Mouse (Mus musculus) liver, embryonic 14.5 days (tissue): ENCODE measurements around the gene Capg. TPM values are rescaled to one million over a fixed set of nuclear protein-coding genes. Genes with fewer than 3 reads are reported as not detected.

Source experiments
- ATAC-seq: fragments of 200-750 bp; cut with Nextera tagmentation; 2 replicates; pipeline ENCODE4 v1.8.0; 2017; ENCODE audit warnings: moderate number of reproducible peaks, mild to moderate bottlenecking, moderate library complexity; ENCODE audit not compliant: insufficient read depth
- DNase-seq, 3 experiments: peaks; one replicate each; pipeline ENCODE4 v3.0.0-alpha.2; 2012 to 2013; ENCODE audit warnings: low read depth in 3 of 3, low spot score in 3 of 3
- H3K27ac ChIP-seq: fragments of 300-500 bp; sonication (generic); 2 replicates; pipeline ENCODE4 v1.5.1; 2014; ENCODE audit warnings: moderate library complexity, mild to moderate bottlenecking, control low read depth, inconsistent platforms
- H3K27me3 ChIP-seq: fragments of 300-500 bp; sonication (generic); 2 replicates; pipeline ENCODE4 v1.6.1; 2014; ENCODE audit warnings: mild to moderate bottlenecking, low read length, moderate library complexity; ENCODE audit not compliant: control insufficient read depth, insufficient read depth
- H3K36me3 ChIP-seq: fragments of 300-500 bp; sonication (generic); replicated peaks from 2 replicates; pipeline ENCODE4 v1.6.1; 2014; ENCODE audit warnings: low read depth; ENCODE audit not compliant: control insufficient read depth, insufficient read depth
- H3K4me1 ChIP-seq, 2 experiments: fragments of 200-500 bp in 1 of 2; fragments of 300-500 bp in 1 of 2; sonication (generic) in 1 of 2; replicated peaks; 2 replicates each; pipeline ENCODE4 v1.6.1; 2012 to 2014; ENCODE audit warnings: antibody characterized with exemption in 1 of 2, inconsistent platforms in 1 of 2, low read length in 1 of 2; ENCODE audit not compliant: control insufficient read depth in 2 of 2, insufficient read depth in 2 of 2
- H3K4me2 ChIP-seq: fragments of 300-500 bp; sonication (generic); 2 replicates; pipeline ENCODE4 v1.6.1; 2014; ENCODE audit warnings: low read depth, mild to moderate bottlenecking, control low read depth, moderate library complexity
- H3K4me3 ChIP-seq, 2 experiments: fragments of 200-500 bp in 1 of 2; fragments of 300-500 bp in 1 of 2; sonication (generic) in 1 of 2; 2 replicates each; pipeline ENCODE4 v1.5.1; 2012 to 2014; ENCODE audit warnings: low read depth in 2 of 2, low read length in 2 of 2, mild to moderate bottlenecking in 2 of 2, control low read depth in 1 of 2, inconsistent platforms in 1 of 2, moderate library complexity in 1 of 2; ENCODE audit not compliant: insufficient read depth in 1 of 2
- H3K9ac ChIP-seq: fragments of 300-500 bp; sonication (generic); replicated peaks from 2 replicates; pipeline ENCODE4 v1.6.1; 2014; ENCODE audit warnings: mild to moderate bottlenecking, control low read depth, moderate library complexity
- H3K9me3 ChIP-seq: fragments of 300-500 bp; sonication (generic); 2 replicates; pipeline ENCODE4 v1.6.1; 2016; ENCODE audit warnings: low read length, mixed read lengths; ENCODE audit not compliant: control insufficient read depth
- CTCF ChIP-seq: IDR thresholded peaks from 2 replicates; pipeline ENCODE4 v1.5.1; 2016; ENCODE audit warnings: antibody characterized with exemption, low read depth, control low read depth
- EP300 ChIP-seq: IDR thresholded peaks from 2 replicates; pipeline ENCODE4 v1.6.1; 2016; ENCODE audit warnings: antibody characterized with exemption, low read depth
- WGBS: fragments of 180-500 bp; shearing (Covaris S2); extraction: QIAGEN DNeasy Blood & Tissue Kit; methylation state at CpG from one replicate; pipeline ENCODE4 v1.1.7; 2014; ENCODE audit not compliant: insufficient replicate concordance; 5-methylcytosine and 5-hydroxymethylcytosine counted together
- polyA plus RNA-seq, 2 experiments: library from polyadenylated mRNA; depleted of rRNA in 1 of 2; stranded (reverse) in 1 of 2; unstranded in 1 of 2; fragments of >200 nt; fragmentation: Nextera tagmentation in 1 of 2; extraction: Ambion mirVana in 1 of 2; gene quantifications; 2 replicates each; pipeline versions ENCODE4 v1.2.1 to v1.2.3; 2012 to 2014

Gene Capg
- polyA plus RNA-seq, 2 experiments = 6.6 to 14.8 TPM

DNA sequence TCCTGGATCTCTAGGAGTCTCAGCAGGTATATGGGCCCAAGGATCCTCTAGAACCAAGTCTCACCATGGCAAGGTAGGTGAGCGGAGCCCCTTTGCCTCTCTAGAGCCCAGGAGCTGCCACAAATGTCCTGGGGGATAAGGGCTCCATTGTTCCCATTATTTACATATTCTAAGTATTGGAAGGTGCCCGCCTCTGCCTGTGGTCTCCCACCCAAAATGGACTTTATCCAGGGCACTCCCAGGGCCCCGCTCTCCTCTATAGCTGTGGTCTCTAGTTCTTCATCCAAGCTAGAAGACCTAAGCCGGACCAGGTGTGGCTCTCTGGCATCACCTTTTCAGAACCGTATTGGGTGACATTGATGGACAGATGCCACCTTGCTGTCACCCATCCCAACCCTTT, 22.6 kb upstream of the Capg start, which contains the start of gene Sh2d6:
TSS of gene Sh2d6 (minus strand) at position 101 of the 400 bp plus-strand sequence.
- Histone ChIP-seq H3K4me2 (no peak within 1 kb of the TSS), H3K9me3 (no peaks in the 10 kb centered on the region), H3K4me1 (no peaks in the 10 kb centered on the region), H3K9ac (no peak within 1 kb of the TSS), H3K36me3 (no peaks in the 10 kb centered on the region), H3K27ac (no peak within 1 kb of the TSS), H3K27me3 (no peaks in the 10 kb centered on the region), H3K4me3 (no peak within 1 kb of the TSS)
- 69% methylated on average over 5 of the region's 5 CpGs for WGBS
- ATAC-seq (no peak), DNase-seq (no peak)
- TF ChIP-seq CTCF (no peak), EP300 (no peak)

DNA sequence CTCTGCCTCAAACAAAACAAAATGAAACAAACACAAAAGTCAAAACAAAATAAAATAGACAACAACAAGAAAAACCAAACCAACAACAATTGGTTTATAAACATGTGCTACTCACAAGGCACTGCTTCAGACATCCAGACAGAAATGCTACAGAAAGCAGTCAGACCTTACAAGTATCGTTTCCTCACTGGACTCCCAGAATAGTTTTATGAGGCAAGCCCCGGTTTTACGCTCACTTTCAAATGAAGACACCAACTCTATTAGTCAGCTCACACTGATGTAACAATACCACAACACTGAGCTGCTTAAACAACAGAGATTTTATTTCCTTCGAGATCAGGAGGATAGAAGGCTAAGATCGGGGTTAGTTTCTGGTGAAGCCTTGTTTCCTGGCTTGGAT, 21.9 kb upstream of the Capg start:
- ATAC-seq (no peak), DNase-seq (no peak)
- no peak overlapping the region for H3K4me2 ChIP-seq
- H3K9me3 ChIP-seq = no peaks in the 10 kb centered on the region
- no peaks in the 10 kb centered on the region for H3K36me3 ChIP-seq
- H3K27ac ChIP-seq = no peak overlapping the region
- H3K9ac ChIP-seq = no peak overlapping the region
- H3K4me1 ChIP-seq = no peaks in the 10 kb centered on the region
- H3K27me3 ChIP-seq = no peaks in the 10 kb centered on the region
- H3K4me3 ChIP-seq = no peak overlapping the region
- TF ChIP-seq CTCF (no peak), EP300 (no peak)
- 50% methylated on average over 5 of the region's 5 CpGs for WGBS

DNA sequence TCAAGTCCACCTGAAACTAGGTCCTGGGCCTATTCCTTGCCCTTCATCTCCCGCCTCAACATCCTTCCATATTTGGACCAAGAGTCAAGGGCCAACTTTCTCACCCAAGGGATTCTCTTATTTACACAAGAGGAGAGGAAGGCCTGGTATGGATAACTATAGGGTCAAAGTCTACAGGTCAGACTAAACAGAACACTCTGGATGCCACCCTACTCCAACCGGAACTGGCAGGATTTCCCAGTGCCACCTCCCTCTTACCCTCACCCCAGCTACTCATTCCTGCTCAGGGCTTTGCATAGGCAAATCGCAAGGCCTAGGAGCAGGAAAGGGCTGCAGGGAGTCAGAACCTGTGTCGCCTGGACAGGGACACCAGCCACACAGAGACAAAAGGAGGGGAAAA, 21.0 kb upstream of the Capg start:
- DNase-seq (no peak), ATAC-seq (no peak)
- H3K27ac ChIP-seq = no peak overlapping the region
- 60% methylated on average over 4 of the region's 4 CpGs for WGBS
- H3K27me3 ChIP-seq = no peaks in the 10 kb centered on the region
- TF ChIP-seq EP300 (no peak), CTCF (no peak)
- H3K36me3 ChIP-seq = no peaks in the 10 kb centered on the region
- H3K4me2 ChIP-seq = no peak overlapping the region
- no peak overlapping the region for H3K4me3 ChIP-seq
- H3K4me1 ChIP-seq = no peaks in the 10 kb centered on the region
- no peak overlapping the region for H3K9ac ChIP-seq
- no peaks in the 10 kb centered on the region for H3K9me3 ChIP-seq

DNA sequence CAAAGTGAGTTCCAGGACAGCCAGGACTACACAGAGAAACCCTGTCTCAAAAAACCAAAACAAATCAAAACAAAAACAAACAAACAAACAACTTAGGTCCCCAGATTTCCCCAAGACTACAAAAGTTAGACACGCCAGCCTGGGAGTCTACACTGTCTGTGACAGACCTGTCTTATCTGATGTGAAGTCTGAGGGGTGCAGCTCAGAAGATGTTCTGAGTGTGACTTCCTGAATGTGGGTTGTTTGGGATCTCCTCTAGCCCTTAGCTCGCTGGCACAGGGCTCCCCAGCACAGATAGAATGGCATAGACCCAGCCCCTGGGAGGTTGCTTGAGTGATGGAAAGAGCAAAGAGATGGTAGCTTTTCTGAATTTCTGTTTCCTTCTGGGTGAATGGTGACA, 20.0 kb upstream of the Capg start:
- H3K27me3 ChIP-seq = no peaks in the 10 kb centered on the region
- H3K4me2 ChIP-seq = no peak overlapping the region
- WGBS = 19% methylated on average over 2 of the region's 2 CpGs
- no peaks in the 10 kb centered on the region for H3K36me3 ChIP-seq
- DNase-seq (no peak), ATAC-seq (no peak)
- no peaks in the 10 kb centered on the region for H3K4me1 ChIP-seq
- H3K27ac ChIP-seq = no peak overlapping the region
- H3K9ac ChIP-seq = no peak overlapping the region
- no peak overlapping the region for H3K4me3 ChIP-seq
- TF ChIP-seq CTCF = no peak
- TF ChIP-seq EP300 = no peak
- H3K9me3 ChIP-seq = no peaks in the 10 kb centered on the region

DNA sequence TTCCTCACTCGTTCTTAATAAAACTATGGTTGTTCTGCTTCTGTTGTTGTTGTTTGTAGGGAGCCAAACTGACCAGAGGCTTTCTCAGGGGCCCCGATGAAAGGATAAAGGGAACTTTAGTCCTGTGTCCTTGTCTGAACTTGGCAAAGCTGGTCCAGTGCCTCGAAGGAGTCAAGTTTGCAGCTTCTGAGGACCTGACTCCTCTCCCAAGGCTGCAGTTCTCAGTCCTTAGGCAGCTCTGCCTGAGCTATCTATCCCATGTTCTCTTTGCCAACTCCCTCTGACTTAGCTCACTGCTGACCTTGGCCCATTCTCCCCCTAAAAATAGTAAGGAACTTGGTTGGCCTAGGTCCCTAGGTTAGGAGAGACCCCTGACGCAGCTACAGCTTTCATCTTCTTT, 17.1 kb upstream of the Capg start:
- no peak for ATAC-seq
- DNase-seq = no peak
- Histone ChIP-seq H3K27me3 (no peaks in the 10 kb centered on the region), H3K36me3 (no peaks in the 10 kb centered on the region), H3K4me2 (no peak overlapping the region), H3K27ac (no peak overlapping the region), H3K9me3 (no peaks in the 10 kb centered on the region), H3K4me1 (no peaks in the 10 kb centered on the region), H3K4me3 (no peak overlapping the region), H3K9ac (no peak overlapping the region)
- WGBS = 65% methylated on average over 4 of the region's 4 CpGs
- TF ChIP-seq CTCF (no peak), EP300 (no peak)
